Mouse (Mus musculus) olfactory bulb, adult 2 months (tissue): ENCODE data around the gene Gm21985.

Source experiments
- CTCF ChIP-seq: fragments of 200-500 bp; IDR thresholded peaks from 2 replicates; pipeline ENCODE4 v1.5.1; 2012; ENCODE audit warnings: low read depth, mild to moderate bottlenecking, low read length, moderate library complexity; ENCODE audit not compliant: insufficient read depth
- POLR2A ChIP-seq: fragments of 200-500 bp; IDR thresholded peaks from 2 replicates; pipeline ENCODE4 v1.6.1; 2012; ENCODE audit warnings: mild to moderate bottlenecking, low read depth, low read length, moderate library complexity; ENCODE audit not compliant: insufficient read depth

- TF ChIP-seq POLR2A: no peak
- TF ChIP-seq CTCF: no peak
Observed at GRCm38 (mm10) chr2:112381219-112381618, 115.1 kb downstream of the Gm21985 start.
